Mouse (Mus musculus): ENCODE results near the gene Nlrx1.

Gene Nlrx1

DNA sequence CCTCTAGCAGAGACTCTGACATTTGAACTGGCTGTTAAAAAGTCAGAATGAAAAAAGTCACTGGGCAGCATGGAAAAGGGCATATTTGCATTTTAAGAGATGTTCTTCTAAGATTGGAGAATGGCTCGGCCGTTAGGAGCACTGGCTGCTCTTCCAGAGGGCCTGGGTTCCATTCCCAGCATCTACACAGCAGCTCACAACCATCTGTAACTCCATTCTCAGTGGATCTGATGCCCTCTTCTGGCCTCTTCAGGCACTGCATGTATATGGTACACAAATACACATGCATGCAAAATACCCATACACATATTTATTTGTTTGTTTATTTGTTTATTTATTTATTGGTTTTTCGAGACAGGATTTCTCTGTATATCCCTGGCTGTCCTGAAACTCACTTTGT lies 678 bp upstream of the Nlrx1 start:
- no peak for DNase-seq (ENCODE audit: inconsistent ontology term)

DNA sequence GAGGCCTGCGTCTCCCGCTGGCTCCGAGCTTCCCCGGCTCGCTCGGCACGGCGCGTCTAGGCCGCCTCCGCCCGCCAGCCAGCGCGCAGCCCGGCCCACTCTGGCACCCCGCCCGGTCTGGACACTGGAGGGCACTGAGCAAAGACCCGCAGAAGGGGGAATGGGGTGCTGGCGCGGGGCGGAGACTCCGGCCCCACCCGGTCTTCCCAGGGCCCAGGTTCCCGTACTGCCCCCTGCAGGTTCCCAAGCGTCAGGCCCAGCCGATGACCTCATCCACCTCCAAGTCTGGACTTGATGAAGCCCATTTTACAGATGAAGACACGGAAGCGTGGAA lies 405 bp downstream of the Nlrx1 start:
- peak; percentile 93 for DNase-seq (ENCODE audit: inconsistent ontology term)

DNA sequence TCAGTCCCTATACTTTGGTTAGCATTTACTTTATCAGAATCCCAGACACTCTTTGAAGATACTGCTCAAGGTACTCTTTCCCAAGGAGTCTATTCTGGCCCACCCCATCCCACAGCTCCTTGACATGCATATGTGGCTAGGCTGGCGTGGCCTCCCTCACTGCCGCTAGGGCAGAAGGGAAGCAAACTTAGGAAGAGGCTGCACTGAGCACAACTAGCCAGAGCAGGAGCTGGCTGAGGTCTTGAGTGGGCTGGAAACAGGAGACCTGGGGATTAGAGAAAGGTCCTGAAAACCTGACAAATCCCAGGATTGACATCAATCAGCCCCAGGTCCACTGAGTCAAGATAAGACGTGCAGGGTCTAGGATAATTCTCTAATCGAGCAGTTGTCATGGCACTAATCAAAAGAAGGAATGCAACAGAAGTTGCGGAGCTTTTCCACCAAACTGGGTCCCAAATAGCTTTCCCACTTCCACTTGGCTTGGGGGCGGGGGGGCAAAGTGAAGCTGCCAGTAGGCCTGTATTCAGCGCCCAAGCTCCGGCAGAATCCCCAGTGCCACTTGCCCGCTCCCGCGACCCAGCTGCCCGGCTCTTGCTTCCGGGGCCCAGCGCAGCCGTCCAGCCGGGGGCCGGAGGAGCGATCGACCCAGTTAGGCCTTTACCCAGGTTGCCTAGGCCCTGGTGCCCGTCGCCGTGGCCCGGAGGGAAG lies 926 bp downstream of the Nlrx1 start:
- DNase-seq (ENCODE audit: inconsistent ontology term): no peak

DNA sequence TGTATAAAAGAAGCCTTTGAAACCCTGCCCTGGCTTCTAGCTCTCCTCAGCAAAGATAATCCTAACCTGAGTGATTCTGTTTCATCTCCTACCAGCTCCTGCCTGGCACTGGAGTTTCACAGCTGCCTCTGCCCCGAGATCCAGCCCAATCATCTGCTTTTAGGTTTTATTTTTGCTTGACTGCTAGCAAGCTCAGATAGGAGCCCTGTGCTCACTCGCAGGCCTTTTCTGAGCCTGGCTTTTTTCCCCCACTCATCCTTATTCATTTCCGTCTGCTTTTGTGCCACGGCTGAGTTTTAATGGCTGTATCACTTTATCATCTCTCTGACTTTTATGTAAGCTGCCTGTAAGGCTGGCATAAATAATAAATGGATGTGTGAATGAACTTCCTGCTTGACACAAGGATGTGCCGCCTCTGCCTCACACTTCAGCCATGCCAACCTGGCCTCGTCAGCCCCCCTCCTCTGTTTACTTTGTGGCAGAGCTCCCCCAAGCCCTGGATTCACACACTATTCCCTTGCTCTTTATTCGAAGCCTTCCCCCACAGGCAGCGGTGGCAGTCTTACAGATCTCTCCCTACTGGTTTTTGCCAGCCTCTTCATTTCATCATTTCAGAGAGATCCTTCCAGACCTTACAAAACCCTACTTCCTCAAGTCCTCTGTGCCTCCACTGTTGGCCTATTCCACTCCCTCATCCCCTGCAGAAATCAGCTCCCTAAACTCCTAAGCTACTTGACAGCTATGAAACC lies 1.7 kb downstream of the Nlrx1 start:
- DNase-seq (ENCODE audit: inconsistent ontology term): no peak

DNA sequence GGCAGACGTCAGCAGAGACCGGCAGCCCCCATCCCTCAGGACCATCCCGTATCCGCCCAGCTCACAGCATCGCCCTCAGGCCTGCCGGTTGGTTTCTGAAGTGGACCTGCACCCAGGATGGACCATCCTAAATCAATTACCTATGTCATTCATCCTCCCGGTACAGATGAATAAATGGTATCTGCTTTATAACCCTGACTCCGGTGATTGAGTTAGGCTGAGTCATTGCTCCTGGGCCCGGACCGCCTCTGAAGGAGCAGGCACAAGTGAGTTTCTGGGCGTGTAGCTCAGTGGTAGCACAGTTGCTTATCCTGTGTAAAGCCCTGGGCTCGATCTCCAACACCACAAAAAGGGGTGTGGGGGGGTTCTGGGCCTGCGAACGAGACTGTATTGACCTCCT lies 7.0 kb downstream of the Nlrx1 start:
- no peak for DNase-seq (ENCODE audit: inconsistent ontology term)

DNA sequence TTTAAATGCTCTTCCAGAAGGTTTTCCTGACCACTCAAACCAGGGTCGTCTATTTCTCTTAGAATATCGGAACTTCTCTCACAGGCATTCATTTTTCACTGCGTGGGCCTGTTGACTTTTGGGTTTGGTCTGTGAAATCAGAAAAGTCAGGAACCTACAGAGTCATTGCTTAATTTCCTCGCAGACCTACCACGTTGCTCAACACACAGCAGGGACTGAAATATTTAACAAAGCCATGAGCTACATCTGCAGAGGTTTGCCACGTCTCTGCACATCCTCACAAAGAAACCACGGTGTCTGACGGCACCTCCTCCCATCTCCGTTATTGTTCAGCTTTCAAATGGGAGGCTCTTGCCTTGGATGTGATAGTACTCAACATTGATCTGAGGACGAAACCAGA lies 9.4 kb downstream of the Nlrx1 start:
- no peak for DNase-seq (ENCODE audit: inconsistent ontology term)

DNA sequence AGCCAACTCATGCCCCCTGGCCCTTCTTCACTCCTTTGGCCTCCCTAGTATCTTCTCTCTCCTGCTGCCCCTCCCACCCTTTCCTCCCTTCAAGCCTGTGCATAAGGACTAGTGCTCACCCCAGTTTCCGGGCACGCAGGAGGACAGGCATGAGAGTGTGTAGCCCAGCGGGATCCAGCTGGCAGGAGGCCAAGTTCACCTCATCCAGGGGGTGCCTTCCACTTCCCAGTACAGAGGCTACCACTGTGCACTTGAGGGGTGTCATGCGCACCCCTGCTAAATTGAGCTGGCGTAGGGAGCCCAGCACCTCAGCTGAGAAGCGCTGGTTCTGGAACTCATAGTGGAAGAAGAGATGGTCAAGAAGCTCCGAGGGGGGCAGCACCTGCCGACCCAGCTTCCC lies 12.2 kb downstream of the Nlrx1 start:
- no peak for DNase-seq (ENCODE audit: inconsistent ontology term)

DNA sequence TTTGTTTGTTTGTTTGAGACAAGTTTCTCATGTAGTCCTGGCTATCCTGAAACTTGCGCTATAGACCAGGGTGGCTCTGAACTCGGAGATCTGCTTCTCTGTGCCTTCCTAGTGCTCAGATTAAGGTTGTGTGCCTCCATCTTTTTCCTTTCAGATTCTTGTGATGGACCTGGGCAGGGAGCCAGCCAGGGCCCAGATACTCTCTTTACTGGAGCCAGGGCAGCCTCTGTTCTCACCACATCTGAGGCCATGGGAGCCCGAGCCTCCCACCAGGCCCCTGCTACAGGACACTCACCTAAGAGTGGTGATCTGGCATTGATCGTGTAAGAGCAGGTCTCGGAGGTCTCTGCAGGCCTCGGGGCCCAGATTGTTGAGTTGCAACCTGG lies 13.3 kb downstream of the Nlrx1 start:
- no peak for DNase-seq (ENCODE audit: inconsistent ontology term)

DNA sequence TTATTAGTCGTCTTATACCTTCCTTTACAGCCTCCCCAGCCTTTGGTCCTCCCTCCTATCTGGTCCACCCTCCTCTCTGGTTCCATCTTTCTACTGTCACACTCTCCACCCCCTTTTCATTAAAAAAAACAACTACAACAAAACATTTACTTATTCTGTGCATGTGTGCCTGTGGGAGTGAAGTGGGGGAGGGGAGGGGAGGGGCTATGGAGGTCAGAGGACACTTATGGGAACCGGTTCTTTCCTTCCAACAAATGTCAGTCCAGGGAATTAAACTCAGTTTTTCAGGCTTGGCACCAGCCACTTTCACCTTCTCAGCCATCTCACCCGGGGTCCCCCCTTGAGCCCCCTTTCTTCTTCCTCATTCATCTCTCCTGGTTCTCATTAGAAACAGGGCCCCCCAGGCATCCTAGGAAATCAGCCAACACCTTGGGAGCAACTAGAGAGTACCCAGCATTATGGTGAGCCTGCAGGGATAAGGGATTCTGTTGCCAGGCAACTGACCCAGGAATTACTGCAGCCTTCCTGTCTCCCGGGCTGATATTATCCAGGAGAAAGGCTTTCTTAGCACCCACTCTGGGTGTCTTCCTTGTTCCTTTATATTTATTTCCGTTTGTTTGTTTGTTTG lies 13.8 kb downstream of the Nlrx1 start:
- DNase-seq (ENCODE audit: inconsistent ontology term): no peak

DNA sequence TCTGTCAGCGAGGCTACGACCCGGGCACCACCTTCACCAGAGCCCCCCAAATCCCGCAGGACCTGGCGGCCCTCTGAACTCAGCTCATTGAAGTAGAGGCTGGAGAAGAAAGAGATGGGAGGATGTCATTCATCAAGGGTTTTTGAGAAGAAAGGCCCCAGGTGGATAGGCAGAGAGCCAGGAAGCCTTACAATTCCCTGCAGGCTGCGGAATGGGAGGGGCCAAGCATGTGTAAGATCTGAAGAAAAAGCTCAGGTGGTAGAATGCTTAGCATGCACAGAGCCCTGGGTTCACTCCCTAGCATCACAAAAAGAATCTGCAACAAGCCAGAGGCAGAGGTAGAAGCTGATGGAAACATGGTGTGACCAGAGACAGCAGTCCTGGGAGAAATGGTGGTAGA lies 15.0 kb downstream of the Nlrx1 start:
- no peak for DNase-seq (ENCODE audit: inconsistent ontology term)

DNA sequence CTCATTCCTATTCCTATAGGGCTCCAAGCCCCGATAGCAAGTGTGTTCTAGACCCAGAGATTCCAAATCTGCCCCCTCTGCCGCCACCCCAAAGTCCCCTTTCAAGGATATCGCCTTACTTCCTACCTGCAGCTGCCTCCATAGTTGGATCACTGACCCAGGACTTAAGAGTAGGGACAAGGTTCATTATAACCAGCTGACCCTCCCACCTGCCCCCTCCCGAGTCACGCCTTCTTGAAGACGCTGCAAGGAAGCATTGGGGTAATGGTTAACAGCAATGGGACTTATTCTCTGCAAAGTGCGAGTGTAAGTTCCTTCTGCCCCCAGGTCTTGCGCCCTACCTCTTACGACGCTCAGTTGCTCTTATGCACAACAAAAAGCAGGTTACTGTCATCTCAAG lies 17.1 kb downstream of the Nlrx1 start, which contains the start of gene Pdzd3:
Pdzd3 (minus strand) TSS at position 158 of the 400 bp plus-strand sequence.
- DNase-seq (ENCODE audit: inconsistent ontology term): no peak

DNA sequence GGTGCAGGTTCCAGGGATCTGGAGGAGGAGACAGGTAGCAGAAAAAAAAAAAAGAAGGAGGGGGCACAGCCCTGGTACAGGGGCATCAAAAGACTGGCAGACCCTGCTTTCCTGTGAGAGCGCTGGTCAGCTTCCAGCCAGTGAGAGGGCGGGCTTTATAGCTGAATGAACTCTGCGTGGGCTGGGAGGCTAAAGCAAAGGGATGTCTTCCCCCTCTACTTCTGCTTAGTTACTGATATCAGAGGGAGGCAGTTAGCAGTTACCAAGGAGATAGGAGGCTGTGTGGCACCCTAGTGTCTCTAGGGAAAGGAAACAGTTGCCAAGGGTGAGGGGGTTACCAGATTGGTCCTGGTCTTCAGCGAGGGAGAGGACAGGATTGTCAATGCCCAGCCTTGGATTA lies 18.0 kb downstream of the Nlrx1 start:
- no peak for DNase-seq (ENCODE audit: inconsistent ontology term)

DNA sequence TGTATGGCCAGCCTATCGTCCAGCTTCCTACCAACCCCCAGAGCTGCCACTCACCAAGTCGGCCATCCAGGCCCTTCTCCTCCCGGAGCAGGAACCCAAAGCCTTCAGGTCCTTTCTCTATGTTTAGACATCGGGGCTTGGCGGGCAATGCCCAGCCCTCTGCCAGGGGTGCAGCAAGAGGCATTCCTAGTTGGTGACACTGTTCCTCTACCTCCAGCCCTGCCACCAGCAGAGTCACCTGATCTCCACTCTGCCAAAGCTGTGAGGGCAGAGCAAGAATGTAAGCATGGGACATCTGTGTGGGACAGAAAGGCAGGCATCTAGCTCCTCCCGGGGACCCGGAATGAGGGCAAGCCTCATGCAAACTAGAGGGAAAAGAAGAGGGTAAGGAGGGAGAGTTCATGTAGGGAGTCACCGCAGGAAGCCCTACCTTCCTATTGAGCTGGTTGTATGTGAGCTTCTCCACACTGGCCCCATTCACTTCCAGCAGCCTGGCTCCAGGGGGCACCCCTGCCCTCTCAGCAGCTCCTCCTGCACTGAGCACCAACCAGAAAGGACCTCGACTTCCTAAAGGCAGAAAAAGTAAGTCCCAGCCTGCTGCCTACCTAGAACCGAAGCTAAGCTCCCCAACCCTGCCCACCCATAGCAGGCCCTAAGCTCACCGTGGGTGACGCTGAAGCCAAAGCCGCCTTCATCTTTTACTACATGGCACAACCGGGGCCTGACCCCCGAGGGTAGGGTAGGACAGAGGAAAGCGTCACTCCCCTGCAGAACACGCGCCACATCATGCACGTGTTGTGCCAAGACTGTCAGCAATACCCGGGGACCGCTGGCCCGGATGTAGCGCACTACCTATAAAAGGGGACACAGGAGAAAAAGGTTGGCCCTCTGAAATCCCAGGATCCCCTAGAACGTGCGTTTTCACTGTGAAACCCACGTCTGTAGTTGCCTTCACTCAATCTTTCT lies 18.9 kb downstream of the Nlrx1 start:
- peak; percentile 64 for DNase-seq (ENCODE audit: inconsistent ontology term)

DNA sequence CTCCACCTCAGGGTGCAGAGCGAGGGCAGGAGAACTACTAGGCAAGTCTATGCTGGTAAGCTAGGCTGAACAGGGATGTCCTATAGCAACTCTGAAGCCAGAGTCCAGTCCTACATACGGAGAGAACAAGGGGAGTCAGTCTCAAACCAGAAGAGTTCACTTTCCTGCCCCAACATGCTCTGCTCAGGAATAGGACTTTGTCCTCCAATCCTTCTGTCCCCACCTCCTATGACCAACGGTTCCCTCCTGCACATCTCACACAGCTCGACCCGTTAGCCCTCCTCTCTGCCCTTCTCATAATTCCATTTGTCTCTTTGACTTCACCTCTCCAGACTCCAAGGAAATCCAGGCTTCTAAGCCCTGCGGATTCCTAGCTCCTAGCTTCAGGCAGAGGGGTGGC lies 20.5 kb downstream of the Nlrx1 start:
- DNase-seq (ENCODE audit: inconsistent ontology term): no peak

DNA sequence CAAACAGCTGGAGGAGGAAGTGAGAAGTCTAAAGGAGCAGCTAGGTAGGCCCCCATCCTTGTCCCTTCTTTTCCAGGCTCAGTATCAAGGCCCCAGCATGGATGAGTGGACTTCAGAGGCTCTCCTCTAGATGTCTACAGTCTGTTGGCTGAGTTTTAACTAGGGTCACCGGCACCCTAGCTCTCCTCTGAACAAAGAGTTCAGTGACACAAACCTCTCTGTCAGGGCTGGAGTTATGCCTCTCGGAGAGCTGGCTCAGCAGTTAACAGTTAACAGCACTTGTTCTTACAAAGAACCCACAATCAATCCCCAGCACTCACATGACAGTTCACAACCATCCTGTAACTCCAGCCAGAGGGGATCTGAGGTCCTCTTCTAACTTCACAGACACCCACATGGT lies 24.8 kb downstream of the Nlrx1 start:
- no peak for DNase-seq (ENCODE audit: inconsistent ontology term)

DNA sequence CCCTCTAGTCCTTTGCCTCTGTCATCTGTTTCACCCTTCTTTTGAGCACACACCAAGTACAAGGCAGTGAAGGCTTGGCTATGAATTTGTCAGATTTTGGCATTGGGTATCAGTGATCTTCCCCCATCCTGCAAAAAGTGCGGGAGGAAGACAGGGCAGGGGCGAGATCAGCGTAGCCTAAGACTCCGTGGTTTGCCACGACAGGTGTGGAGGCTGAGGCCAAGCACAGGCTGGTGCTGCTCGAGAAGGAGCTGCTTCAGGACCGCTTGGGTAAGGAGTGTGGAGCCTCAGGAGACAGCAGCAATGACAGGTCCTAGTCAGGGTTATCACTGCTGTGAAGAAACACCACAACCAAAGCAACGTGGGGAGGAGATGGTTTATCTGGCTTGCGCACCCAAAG lies 27.0 kb downstream of the Nlrx1 start:
- DNase-seq (ENCODE audit: inconsistent ontology term): no peak

DNA sequence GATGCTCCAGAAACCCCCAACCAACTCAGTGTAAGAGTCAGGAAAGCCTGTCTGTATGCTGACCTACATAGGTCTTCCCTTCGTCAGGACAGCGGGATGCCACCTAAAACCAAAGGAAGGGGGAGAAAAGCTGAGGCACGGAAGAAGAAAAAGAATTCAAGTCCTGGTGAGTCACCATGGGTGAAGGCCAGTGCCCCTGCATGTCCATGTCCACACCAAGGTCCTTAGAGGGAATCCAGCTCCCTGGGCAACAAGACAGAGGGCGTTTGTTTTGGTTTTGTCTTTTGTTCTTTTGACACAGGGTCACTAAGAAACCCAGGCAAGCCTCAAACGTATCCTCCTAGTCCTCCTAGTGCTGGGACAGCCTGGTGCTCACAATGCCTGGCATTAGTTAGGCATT lies 27.5 kb downstream of the Nlrx1 start:
- DNase-seq (ENCODE audit: inconsistent ontology term): peak; percentile 57

DNA sequence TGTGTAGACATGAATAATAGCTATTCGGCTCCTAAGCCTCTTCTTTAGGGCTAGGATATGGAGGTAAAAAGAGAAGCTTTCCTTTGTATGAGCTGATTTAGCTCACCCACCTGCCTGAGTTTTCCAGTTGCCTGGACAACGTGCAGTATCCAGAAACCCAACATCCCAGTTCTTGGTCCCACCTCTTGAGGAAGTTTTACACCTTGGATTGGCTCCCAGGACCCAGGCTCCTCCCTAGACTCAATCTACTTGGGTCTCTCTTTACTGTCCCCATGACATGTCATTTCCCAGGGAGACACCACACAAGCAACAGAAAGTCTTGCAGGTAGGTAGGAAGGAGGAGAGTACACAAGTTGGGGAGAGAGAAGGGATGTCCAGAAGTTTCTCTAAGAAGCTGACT lies 28.0 kb downstream of the Nlrx1 start, which contains the start of gene Ccdc153:
Ccdc153 (plus strand) TSS at position 278 of the 400 bp plus-strand sequence.
- DNase-seq (ENCODE audit: inconsistent ontology term): no peak

DNA sequence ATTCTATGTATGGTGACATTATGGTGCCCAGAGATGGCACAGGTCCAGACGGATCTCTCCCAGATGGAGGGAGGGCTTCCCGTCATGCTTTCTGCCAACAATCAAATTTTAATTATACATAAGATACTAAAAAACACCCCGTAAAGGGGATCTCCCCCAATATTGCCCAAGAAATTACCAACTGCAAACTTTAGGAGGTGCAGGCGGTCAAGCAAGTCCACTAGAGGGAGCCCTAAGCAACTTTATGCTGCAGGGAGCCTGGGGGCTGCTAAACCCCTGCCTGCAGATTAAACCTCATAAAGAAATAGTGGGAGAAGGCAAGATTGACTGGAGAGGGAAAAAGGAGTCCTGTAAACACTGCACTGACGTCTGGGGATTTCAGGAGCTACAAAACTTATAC lies 29.0 kb downstream of the Nlrx1 start:
- DNase-seq (ENCODE audit: inconsistent ontology term): no peak

DNA sequence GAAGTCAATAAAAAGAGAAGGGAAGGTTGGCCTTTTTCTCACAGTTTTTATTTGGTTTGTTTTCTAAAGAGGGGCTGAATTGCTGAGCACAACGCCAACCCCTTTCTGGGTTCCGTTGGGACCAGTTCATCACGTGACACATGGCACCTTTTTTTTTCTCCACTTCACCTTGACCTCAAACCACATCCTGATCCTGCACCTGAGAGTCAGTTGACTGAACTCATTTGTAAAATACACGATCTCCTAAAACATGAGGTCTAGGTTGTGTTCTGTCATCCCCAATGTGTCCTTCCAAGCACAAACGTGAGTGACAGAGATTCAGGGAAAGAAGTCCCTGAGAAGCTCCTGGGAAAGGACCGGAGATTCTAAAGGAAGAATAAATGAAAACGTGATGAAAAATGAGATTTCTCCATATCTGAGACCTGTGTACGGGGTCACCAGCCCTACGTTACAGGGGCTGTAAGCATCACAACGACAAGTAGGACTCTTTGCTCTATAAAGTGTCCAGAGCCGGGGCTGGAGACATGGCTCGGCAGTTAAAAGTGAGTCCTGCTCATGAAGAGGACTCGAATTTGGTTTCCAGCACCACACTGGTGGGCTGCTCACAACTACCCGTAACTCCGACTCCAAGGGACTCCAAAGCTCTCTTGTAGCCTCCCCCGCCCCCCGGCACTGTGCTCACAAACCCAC lies 29.8 kb downstream of the Nlrx1 start:
- no peak for DNase-seq (ENCODE audit: inconsistent ontology term)

DNA sequence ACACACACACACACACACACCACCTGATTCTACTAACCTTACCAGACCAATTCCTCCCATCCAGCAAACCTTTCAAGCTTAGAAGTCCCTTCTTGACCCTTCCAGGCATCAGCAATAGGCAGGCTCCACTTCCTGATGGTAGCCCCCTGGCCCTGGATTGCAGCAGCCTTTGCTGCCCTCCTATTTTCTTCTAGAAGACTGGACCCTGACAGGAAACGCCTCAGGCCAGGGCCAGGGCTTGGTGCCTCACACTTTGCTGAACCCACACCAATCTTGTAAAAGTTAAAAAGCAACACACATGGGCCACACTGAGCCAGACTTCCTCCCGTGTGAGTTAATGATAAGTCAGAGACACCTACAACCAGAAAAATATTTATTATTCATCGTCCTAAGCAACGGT lies 31.3 kb downstream of the Nlrx1 start:
- no peak for DNase-seq (ENCODE audit: inconsistent ontology term)
